Mouse (Mus musculus): Measurements from ENCODE around the gene Hoxd12.

DNA sequence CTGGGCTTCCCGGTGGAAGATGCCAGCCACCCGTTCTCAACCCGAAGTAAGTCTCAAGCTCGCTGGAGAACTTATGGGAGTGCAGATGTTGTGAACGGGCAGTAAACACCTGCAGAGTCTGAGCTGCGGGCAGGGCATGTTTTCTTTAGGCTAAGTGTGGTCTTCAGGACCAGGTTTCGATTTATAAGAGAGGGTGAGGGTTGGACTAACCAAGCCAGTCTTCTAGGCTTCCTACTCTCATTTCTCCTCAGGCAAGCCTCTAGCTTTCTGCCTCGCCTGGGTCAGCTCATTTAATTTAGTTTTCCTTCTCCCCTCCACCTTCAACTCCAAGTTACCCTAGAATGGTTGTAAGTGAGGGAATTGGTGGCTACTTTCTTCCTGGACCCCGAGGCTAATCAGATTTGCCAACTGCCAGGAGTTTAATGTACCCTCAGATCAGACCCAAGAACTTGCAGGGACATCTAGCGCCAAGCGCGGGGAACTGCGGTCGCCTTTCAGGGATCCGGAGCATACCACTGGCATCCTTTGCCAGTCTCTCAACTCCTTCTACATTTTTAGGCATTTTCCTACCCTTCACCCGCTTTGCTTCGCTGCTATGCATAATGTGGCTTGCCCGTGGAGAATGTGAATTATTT lies 11.4 kb upstream of the Hoxd12 start:
- TF ChIP-seq CTCF (IDR thresholded peaks at IDR 0.05; ENCODE audit: control insufficient read depth, insufficient read depth, low read length): peak; percentile 40; the same call in 1 of the 2 replicates
- TF ChIP-seq POLR2A (IDR thresholded peaks at IDR 0.05; ENCODE audit: borderline replicate concordance, control insufficient read depth, low read depth, low read length): no peak
